In the genomic region with DNA sequence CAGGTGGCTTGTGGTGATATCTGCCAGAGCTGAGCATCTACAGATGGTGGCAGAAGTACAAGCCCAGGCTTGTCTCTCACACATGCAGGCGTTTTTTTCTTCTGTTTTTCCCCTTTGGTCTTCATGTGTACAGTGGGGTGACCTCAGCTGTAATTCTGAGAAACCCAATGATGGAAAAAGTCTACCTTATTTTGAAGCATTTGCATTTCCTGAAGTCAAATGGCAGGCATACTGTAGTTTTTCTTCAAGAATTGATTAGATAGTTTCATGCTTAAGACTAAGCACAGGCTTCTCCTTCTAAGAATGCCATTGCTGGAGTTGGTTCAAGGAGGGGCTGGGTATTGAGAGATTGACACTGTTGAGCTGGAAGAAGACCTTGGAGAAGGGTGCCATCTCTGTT, we compare ENCODE assay signal across 31 mouse cellular contexts. TPM values are rescaled to one million over a fixed set of nuclear protein-coding genes. Genes with fewer than 3 reads are reported as not detected.
DNase-seq lines count a peak whose midpoint lies in the region; ATAC-seq and TF ChIP-seq lines count a peak whose summit lies in the region.
"Had no signal": no experiment of that assay in that cellular context is flagged by ENCODE, and none has a peak within 500 bp of the region (broad histone marks: within the 10 kb centered on the region; RNA-seq: fewer than 3 reads in every experiment).

No protein-coding gene starts in this region.

- peak; percentile 59 for ATAC-seq in activated CD4-positive, CD25-positive, alpha-beta regulatory T cell, adult 4 months
- no peak for ATAC-seq in megakaryocyte, adult 5-6 weeks (ENCODE audit: poor library complexity, severe bottlenecking)
- ATAC-seq: forebrain, embryonic 15.5 days; hindbrain, postnatal 0 days; intestine, embryonic 15.5 days; Patski had no signal

- H3K36me3 ChIP-seq in spleen, adult 2 months (ENCODE audit: control insufficient read depth, insufficient read depth, low read length): no peaks in the 10 kb centered on the region
- H3K36me3 ChIP-seq: embryonic facial prominence, embryonic 10.5 days; embryonic facial prominence, embryonic 13.5 days; forebrain, embryonic 12.5 days; forebrain, embryonic 15.5 days; G1E; heart, embryonic 12.5 days; heart, embryonic 15.5 days; intestine, embryonic 15.5 days had no signal

- WGBS in spleen, adult 2 months: 24% methylated on average over 1 of the region's 1 CpGs

- no peak overlapping the region for H3K4me3 ChIP-seq in spleen, adult 2 months (ENCODE audit: extremely low read depth, insufficient read depth, insufficient read length)
- H3K4me3 ChIP-seq: embryonic facial prominence, embryonic 10.5 days; embryonic facial prominence, embryonic 13.5 days; erythroblast, embryonic 14.5 days; forebrain, embryonic 12.5 days; forebrain, embryonic 15.5 days; heart, embryonic 12.5 days; heart, embryonic 15.5 days; intestine, embryonic 15.5 days had no signal

- TF ChIP-seq POLR2A in spleen, adult 2 months (IDR thresholded peaks at IDR 0.05; ENCODE audit: low read depth, low read length): no peak

- DNase-seq in spleen, adult 2 months (ENCODE audit: low read depth in 1 of 2, low spot score in 2 of 2): no peak
- DNase-seq in spleen, postnatal 36 days (ENCODE audit: low spot score in 2 of 2): no peak
- peak; percentile 41 for DNase-seq in naive thymus-derived CD4-positive, alpha-beta T cell, adult 2 months (ENCODE audit: low read depth)
- no peak for DNase-seq in lung, adult 18-20 months
- DNase-seq: adrenal gland, adult 2 months; adrenal gland, postnatal 25 days; cerebellum, adult 11-12 months; cerebellum, adult 8-10 months; cerebellum, postnatal 10 days; cerebellum, postnatal 36 days; embryo, embryonic 11 days; gastrocnemius, postnatal 25 days; heart, adult 18-20 months; heart, postnatal 14 days; heart, postnatal 4 days had no signal

- H3K4me1 ChIP-seq in spleen, adult 2 months (ENCODE audit: control insufficient read depth, insufficient read depth, insufficient read length): peaks cover 3% of the 10 kb centered on the region; the same call in 1 of the 2 replicates
- H3K4me1 ChIP-seq: embryonic facial prominence, embryonic 10.5 days; embryonic facial prominence, embryonic 13.5 days; forebrain, embryonic 12.5 days; forebrain, embryonic 15.5 days; heart, embryonic 12.5 days; heart, embryonic 15.5 days; intestine, embryonic 15.5 days had no signal

- no peak for TF ChIP-seq CTCF in spleen, adult 2 months (IDR thresholded peaks at IDR 0.05; ENCODE audit: extremely low read depth, insufficient read depth, insufficient read length, insufficient replicate concordance)

- no peaks in the 10 kb centered on the region for H3K27me3 ChIP-seq in spleen, adult 2 months (ENCODE audit: control insufficient read depth, insufficient read depth, low read length)
- H3K27me3 ChIP-seq: embryonic facial prominence, embryonic 13.5 days; forebrain, embryonic 12.5 days; forebrain, embryonic 15.5 days; intestine, embryonic 15.5 days; Patski had no signal

- peak overlapping the region; percentile 18; the same call in 1 of the 2 replicates for H3K27ac ChIP-seq in spleen, adult 2 months (ENCODE audit: insufficient read depth, low read length)
- H3K27ac ChIP-seq: embryonic facial prominence, embryonic 10.5 days; embryonic facial prominence, embryonic 13.5 days; forebrain, embryonic 12.5 days; forebrain, embryonic 15.5 days; heart, embryonic 15.5 days; hindbrain, embryonic 14.5 days; hindbrain, postnatal 0 days; intestine, embryonic 15.5 days had no signal

RNA-seq across cellular contexts. Expression of gene Tnfsf8, which starts 18.9 kb away (rescaled TPM):
- 1.1 and 1.2 TPM in 2 replicates for polyA plus RNA-seq in spleen, adult 2 months (2012; rRNA removed)
- polyA plus RNA-seq in activated CD4-positive, CD25-positive, alpha-beta regulatory T cell, adult 4 months (2017; shearing (Covaris generic)): 10 to 100 TPM; 71.6 to 77.3 TPM
- 0.91 and 0.93 TPM in 2 replicates for total RNA-seq in megakaryocyte, adult 5-6 weeks (2015)
- total RNA-seq in megakaryocyte, adult 5-6 weeks (2017): 0.77 and 1.4 TPM in 2 replicates
- total RNA-seq: adrenal gland, postnatal 25 days; G1E; gastrocnemius, adult 8-10 months; gastrocnemius, postnatal 25 days; heart, postnatal 14 days; heart, postnatal 4 days; hindbrain, postnatal 0 days had no signal
- polyA plus RNA-seq: adrenal gland, adult 2 months; embryonic facial prominence, embryonic 10.5 days; erythroblast, embryonic 14.5 days; forebrain, embryonic 12.5 days; G1E; heart, embryonic 12.5 days; hindbrain, embryonic 11.5 days; hindbrain, embryonic 14.5 days; Patski had no signal

Comparison
In these comparisons a context has a peak if more than half of its experiments do, and no peak if none do; other contexts are left out.
1. RNA of gene Tnfsf8, which starts 18.9 kb away (polyA plus RNA-seq): 71.6 to 77.3 TPM in activated CD4-positive, CD25-positive, alpha-beta regulatory T cell, adult 4 months; 1.1 to 1.2 TPM in spleen, adult 2 months; every median in the first group is over 10 times any median in the second.